ENCODE assay signal across 8 mouse cellular contexts in the genomic region with DNA sequence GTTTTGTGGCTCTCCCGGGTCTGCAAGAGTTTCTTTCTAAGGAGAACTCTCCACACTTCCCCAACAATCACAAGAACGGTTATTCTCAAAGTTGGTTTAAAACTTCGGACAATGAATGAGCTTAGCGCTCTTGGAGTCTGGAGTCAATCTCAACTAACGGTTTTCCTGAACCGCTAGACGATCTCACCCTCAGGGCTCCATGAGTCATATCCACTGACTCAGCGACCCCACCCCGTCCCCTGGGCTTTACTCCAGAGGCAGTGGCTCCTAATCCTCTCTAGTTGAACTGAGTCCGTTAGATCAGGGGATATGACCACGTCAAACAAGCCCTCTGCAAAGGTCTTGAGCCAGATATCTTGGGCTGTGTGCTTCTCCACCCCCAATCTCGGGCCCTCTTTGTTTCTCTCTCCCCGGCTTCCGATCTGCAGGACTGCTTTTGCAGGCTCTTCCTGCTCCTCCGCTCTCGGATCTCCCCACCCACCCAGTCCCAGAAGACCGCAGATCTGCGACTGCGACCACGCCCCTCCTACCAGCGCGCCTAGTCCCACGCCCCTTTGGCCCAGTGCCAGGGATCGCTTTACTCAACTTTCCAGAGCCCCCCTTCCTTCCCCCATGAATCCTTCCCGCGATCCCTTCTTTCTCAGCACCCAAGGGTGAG. TPM values are rescaled to one million over a fixed set of nuclear protein-coding genes. Genes with fewer than 3 reads are reported as not detected.
DNase-seq lines count a peak whose midpoint lies in the region; ATAC-seq and TF ChIP-seq lines count a peak whose summit lies in the region.

Gene Vim, plus strand, starts transcription at position 520 of the 658 bp plus-strand sequence.

- peak; percentile 58; the same call in 1 of the 2 replicates for TF ChIP-seq POLR2A in brain, embryonic 14.5 days (IDR thresholded peaks at IDR 0.05; ENCODE audit: borderline replicate concordance, extremely low read depth, insufficient read depth, insufficient read length, poor library complexity, severe bottlenecking)
- TF ChIP-seq POLR2A in thymus, adult 2 months (IDR thresholded peaks at IDR 0.05; ENCODE audit: control insufficient read depth, extremely low read depth, insufficient read depth, low read length, poor library complexity): no peak

- H3K9ac ChIP-seq in heart, embryonic 14.5 days (ENCODE audit: low read length): peak within 1 kb of the TSS; percentile 97
- H3K9ac ChIP-seq in liver, embryonic 16.5 days (ENCODE audit: low read depth, low read length): peak within 1 kb of the TSS; percentile 58
- peak within 1 kb of the TSS; percentile 80 for H3K9ac ChIP-seq in neural tube, embryonic 14.5 days (replicated peaks; ENCODE audit: low read depth, low read length)

- H3K36me3 ChIP-seq in E14TG2a.4 (ENCODE audit: insufficient read depth, low read length): peaks cover 22% of the 10 kb centered on the region
- H3K36me3 ChIP-seq in heart, embryonic 14.5 days (ENCODE audit: control insufficient read depth, insufficient read depth, low read length): peaks cover 29% of the 10 kb centered on the region
- no peaks in the 10 kb centered on the region for H3K36me3 ChIP-seq in liver, embryonic 16.5 days (ENCODE audit: control insufficient read depth, insufficient read depth)
- peaks cover 2% of the 10 kb centered on the region; the same call in 1 of the 2 replicates for H3K36me3 ChIP-seq in neural tube, embryonic 14.5 days (ENCODE audit: control insufficient read depth, insufficient read depth, low read length)
- H3K36me3 ChIP-seq in thymus, adult 2 months (ENCODE audit: control insufficient read depth, insufficient read depth, low read length): peaks cover 6% of the 10 kb centered on the region; the same call in 1 of the 2 replicates

- under 1% methylated on average over 26 of the region's 26 CpGs for WGBS in heart, embryonic 14.5 days
- 0% methylated on average over 26 of the region's 26 CpGs for WGBS in liver, embryonic 16.5 days (ENCODE audit: insufficient replicate concordance)
- WGBS in neural tube, embryonic 14.5 days: under 1% methylated on average over 26 of the region's 26 CpGs
- WGBS in thymus, adult 2 months: under 1% methylated on average over 26 of the region's 26 CpGs

- H3K4me3 ChIP-seq in E14TG2a.4 (replicated peaks; ENCODE audit: low read length): peak within 1 kb of the TSS; percentile 85
- peak within 1 kb of the TSS; percentile 88 to 94 for H3K4me3 ChIP-seq in heart, embryonic 14.5 days (ENCODE audit: control insufficient read depth in 1 of 2, insufficient read depth in 1 of 2, low read depth in 1 of 2, low read length in 2 of 2)
- peak within 1 kb of the TSS; percentile 65 for H3K4me3 ChIP-seq in liver, embryonic 16.5 days (ENCODE audit: low read depth, low read length)
- H3K4me3 ChIP-seq in neural tube, embryonic 14.5 days (ENCODE audit: low read depth, low read length): peak within 1 kb of the TSS; percentile 62
- H3K4me3 ChIP-seq in thymus, adult 2 months (ENCODE audit: control insufficient read depth, insufficient read depth, low read length): peak within 1 kb of the TSS; percentile 74

- H3K9me3 ChIP-seq in E14TG2a.4 (ENCODE audit: low read length): no peaks in the 10 kb centered on the region
- H3K9me3 ChIP-seq in heart, embryonic 14.5 days (ENCODE audit: control insufficient read depth, low read length): no peaks in the 10 kb centered on the region
- H3K9me3 ChIP-seq in liver, embryonic 16.5 days (replicated peaks; ENCODE audit: control insufficient read depth, low read length): no peaks in the 10 kb centered on the region
- no peaks in the 10 kb centered on the region for H3K9me3 ChIP-seq in neural tube, embryonic 14.5 days (ENCODE audit: control insufficient read depth, low read length)

- TF ChIP-seq CTCF in E14TG2a.4 (conservative IDR thresholded peaks at IDR 0.05; ENCODE audit: low read length): no peak
- TF ChIP-seq CTCF in brain, embryonic 14.5 days (IDR thresholded peaks at IDR 0.05; ENCODE audit: borderline replicate concordance, extremely low read depth, insufficient read depth, insufficient read length): no peak
- no peak for TF ChIP-seq CTCF in thymus, adult 2 months (IDR thresholded peaks at IDR 0.05; ENCODE audit: borderline replicate concordance, control insufficient read depth, extremely low read depth, insufficient read depth, low read length, poor library complexity)

- no peak for ATAC-seq in erythroid progenitor cell, adult 5-6 weeks (replicated peaks; ENCODE audit: low FRiP score, poor library complexity, severe bottlenecking)
- peak; percentile 92 for ATAC-seq in heart, embryonic 14.5 days (ENCODE audit: insufficient number of reproducible peaks, insufficient read depth, low FRiP score, low read depth)
- peak; percentile 76 for ATAC-seq in liver, embryonic 16.5 days (ENCODE audit: low read depth)
- peak; percentile 88 for ATAC-seq in neural tube, embryonic 14.5 days (ENCODE audit: low read depth)

- H3K27ac ChIP-seq in heart, embryonic 14.5 days (replicated peaks in 1 of 2; ENCODE audit: control insufficient read depth in 1 of 2, insufficient read depth in 1 of 2, low read depth in 2 of 2, low read length in 2 of 2): peak within 1 kb of the TSS; percentile 98 to 99
- H3K27ac ChIP-seq in liver, embryonic 16.5 days (ENCODE audit: low read length): peak within 1 kb of the TSS; percentile 77
- H3K27ac ChIP-seq in neural tube, embryonic 14.5 days (ENCODE audit: low read depth, low read length): peak within 1 kb of the TSS; percentile 90
- peak within 1 kb of the TSS; percentile 82 for H3K27ac ChIP-seq in thymus, adult 2 months (ENCODE audit: control insufficient read depth, insufficient read depth, low read length)

- no peaks in the 10 kb centered on the region for H3K27me3 ChIP-seq in E14TG2a.4 (ENCODE audit: insufficient read depth, low read length)
- no peaks in the 10 kb centered on the region for H3K27me3 ChIP-seq in heart, embryonic 14.5 days (ENCODE audit: control insufficient read depth, insufficient read depth, low read length)
- H3K27me3 ChIP-seq in liver, embryonic 16.5 days (ENCODE audit: control insufficient read depth, insufficient read depth, low read depth, low read length): peaks cover 49% of the 10 kb centered on the region
- no peaks in the 10 kb centered on the region for H3K27me3 ChIP-seq in neural tube, embryonic 14.5 days (ENCODE audit: control insufficient read depth, insufficient read depth, low read length)
- H3K27me3 ChIP-seq in thymus, adult 2 months (ENCODE audit: control insufficient read depth, insufficient read depth, low read length): no peaks in the 10 kb centered on the region

- H3K4me1 ChIP-seq in E14TG2a.4 (replicated peaks; ENCODE audit: low read depth, low read length): peaks cover 64% of the 10 kb centered on the region
- H3K4me1 ChIP-seq in heart, embryonic 14.5 days (ENCODE audit: control insufficient read depth in 2 of 2, insufficient read depth in 2 of 2, low read length in 2 of 2): peaks cover 12 to 16% of the 10 kb centered on the region in 2 experiments
- peaks cover 16% of the 10 kb centered on the region for H3K4me1 ChIP-seq in liver, embryonic 16.5 days (ENCODE audit: control insufficient read depth, low read depth, low read length)
- peaks cover 14% of the 10 kb centered on the region for H3K4me1 ChIP-seq in neural tube, embryonic 14.5 days (ENCODE audit: control insufficient read depth, insufficient read depth, low read length)
- H3K4me1 ChIP-seq in thymus, adult 2 months (replicated peaks; ENCODE audit: control insufficient read depth, insufficient read depth, low read length): peaks cover 4% of the 10 kb centered on the region

- H3K4me2 ChIP-seq in heart, embryonic 14.5 days (ENCODE audit: low read length): peak within 1 kb of the TSS; percentile 66
- peak within 1 kb of the TSS; percentile 71 for H3K4me2 ChIP-seq in liver, embryonic 16.5 days (ENCODE audit: low read depth, low read length)
- peak within 1 kb of the TSS; percentile 81 for H3K4me2 ChIP-seq in neural tube, embryonic 14.5 days (ENCODE audit: low read depth, low read length)

- DNase-seq in brain, embryonic 14.5 days (ENCODE audit: low read depth): peak; percentile 97
- DNase-seq in kidney, postnatal 10 days: peak; percentile 95
- DNase-seq in thymus, adult 2 months: peak; percentile 85

RNA-seq across cellular contexts. Expression of gene Vim, which starts in this region (rescaled TPM):
- polyA plus RNA-seq in brain, embryonic 14.5 days (2012; rRNA removed): 1,036 and 1,222 TPM in 2 replicates
- total RNA-seq in erythroid progenitor cell, adult 5-6 weeks (2015; ENCODE audit: low replicate concordance): 175 and 244 TPM in 2 replicates
- total RNA-seq in erythroid progenitor cell, adult 5-6 weeks (2017; ENCODE audit: low replicate concordance): 125 and 130 TPM in 2 replicates
- 998 and 1,081 TPM in 2 replicates for polyA plus RNA-seq in heart, embryonic 14.5 days (2014; fragmentation: Nextera tagmentation; extraction: Ambion mirVana)
- polyA plus RNA-seq in liver, embryonic 16.5 days (2015; fragmentation: Nextera tagmentation; extraction: Ambion mirVana): 81.1 and 83.2 TPM in 2 replicates
- polyA plus RNA-seq in neural tube, embryonic 14.5 days (2014; fragmentation: Nextera tagmentation; extraction: Ambion mirVana): 466 and 601 TPM in 2 replicates
- 826 and 901 TPM in 2 replicates for polyA plus RNA-seq in thymus, adult 2 months (2012; rRNA removed)
